Mouse (Mus musculus): ENCODE results near the gene Ppfibp1. TPM values are rescaled to one million over a fixed set of nuclear protein-coding genes. Genes with fewer than 3 reads are reported as not detected.

Gene Ppfibp1
- total RNA-seq, 2 experiments from 2014 or later = 4.2 to 24.4 TPM

- no peak for ATAC-seq (replicated peaks; ENCODE audit: low FRiP score, poor library complexity, severe bottlenecking)
These were observed 134.3 kb downstream of the Ppfibp1 start for GRCm38 (mm10) chr6:147022375-147023132.

GRCm38 (mm10) chr6:147023133-147023395 lies 134.8 kb downstream of the Ppfibp1 start:
- ATAC-seq (replicated peaks; ENCODE audit: low FRiP score, poor library complexity, severe bottlenecking) = no peak

GRCm38 (mm10) chr6:147023568-147023967 lies 135.3 kb downstream of the Ppfibp1 start:
- ATAC-seq (replicated peaks; ENCODE audit: low FRiP score, poor library complexity, severe bottlenecking) = no peak

- no peak for ATAC-seq (replicated peaks; ENCODE audit: low FRiP score, poor library complexity, severe bottlenecking)
These were observed 136.5 kb downstream of the Ppfibp1 start for GRCm38 (mm10) chr6:147024761-147025160.

- ATAC-seq (replicated peaks; ENCODE audit: low FRiP score, poor library complexity, severe bottlenecking) = no peak
These were observed 140.1 kb downstream of the Ppfibp1 start for GRCm38 (mm10) chr6:147028396-147028795.

GRCm38 (mm10) chr6:147029591-147029990 lies 141.3 kb downstream of the Ppfibp1 start:
- no peak for ATAC-seq (replicated peaks; ENCODE audit: low FRiP score, poor library complexity, severe bottlenecking)

GRCm38 (mm10) chr6:147030096-147030885 lies 142.0 kb downstream of the Ppfibp1 start:
- no peak for ATAC-seq (replicated peaks; ENCODE audit: low FRiP score, poor library complexity, severe bottlenecking)

- no peak for ATAC-seq (replicated peaks; ENCODE audit: low FRiP score, poor library complexity, severe bottlenecking)
These were observed 144.1 kb downstream of the Ppfibp1 start, which contains the start of gene Rep15 for GRCm38 (mm10) chr6:147032303-147032925. Gene Rep15 (plus strand): TSS chr6:147032584.

- peak; percentile 99 for ATAC-seq (replicated peaks; ENCODE audit: low FRiP score, poor library complexity, severe bottlenecking)
These were observed 154.3 kb downstream of the Ppfibp1 start, which contains the start of gene Mrps35 for GRCm38 (mm10) chr6:147042291-147043290. Gene Mrps35 (plus strand): TSS chr6:147042764.

GRCm38 (mm10) chr6:147043633-147044032 lies 155.3 kb downstream of the Ppfibp1 start:
- ATAC-seq (replicated peaks; ENCODE audit: low FRiP score, poor library complexity, severe bottlenecking) = no peak

GRCm38 (mm10) chr6:147049239-147049805 lies 161.0 kb downstream of the Ppfibp1 start:
- no peak for ATAC-seq (replicated peaks; ENCODE audit: low FRiP score, poor library complexity, severe bottlenecking)

- no peak for ATAC-seq (replicated peaks; ENCODE audit: low FRiP score, poor library complexity, severe bottlenecking)
These were observed 163.4 kb downstream of the Ppfibp1 start for GRCm38 (mm10) chr6:147051666-147052065.

- ATAC-seq (replicated peaks; ENCODE audit: low FRiP score, poor library complexity, severe bottlenecking) = no peak
These were observed 164.2 kb downstream of the Ppfibp1 start for GRCm38 (mm10) chr6:147052440-147052839.

- no peak for ATAC-seq (replicated peaks; ENCODE audit: low FRiP score, poor library complexity, severe bottlenecking)
These were observed 165.7 kb downstream of the Ppfibp1 start for GRCm38 (mm10) chr6:147053785-147054646.

- no peak for ATAC-seq (replicated peaks; ENCODE audit: low FRiP score, poor library complexity, severe bottlenecking)
These were observed 167.2 kb downstream of the Ppfibp1 start for GRCm38 (mm10) chr6:147055374-147055977.

- no peak for ATAC-seq (replicated peaks; ENCODE audit: low FRiP score, poor library complexity, severe bottlenecking)
These were observed 171.0 kb downstream of the Ppfibp1 start for GRCm38 (mm10) chr6:147059326-147059725.

- ATAC-seq (replicated peaks; ENCODE audit: low FRiP score, poor library complexity, severe bottlenecking) = no peak
These were observed 173.3 kb downstream of the Ppfibp1 start for GRCm38 (mm10) chr6:147061630-147062029.

GRCm38 (mm10) chr6:147062034-147062433 lies 173.7 kb downstream of the Ppfibp1 start:
- ATAC-seq (replicated peaks; ENCODE audit: low FRiP score, poor library complexity, severe bottlenecking) = no peak
